Mouse (Mus musculus): ENCODE results near the gene Gm10972.
"Not testable (repeated sequence)": the region's sequence is repeated elsewhere in the genome, so short reads cannot be mapped to it uniquely, and the experiment has no call there.

- not testable (repeated sequence) for TF ChIP-seq CTCF, POLR2A (IDR thresholded peaks at IDR 0.05; ENCODE audit: extremely low read depth, insufficient read depth, low read length)
These were observed 16.3 kb downstream of the Gm10972 start for GRCm38 (mm10) chr3:94659142-94659748.

All from cortical plate, adult 2 months (tissue).